Mouse (Mus musculus) C2C12 (cell line): ENCODE data around the gene Ticam1. TPM values are rescaled to one million over a fixed set of nuclear protein-coding genes. Genes with fewer than 3 reads are reported as not detected.

Source experiments
- H3K27me3 ChIP-seq: one replicate; pipeline ENCODE4 v1.6.1; 2011; ENCODE audit not compliant: control insufficient read depth, insufficient read depth, insufficient read length
- H3K36me3 ChIP-seq: one replicate; pipeline ENCODE4 v1.6.1; 2011; ENCODE audit not compliant: control insufficient read depth, insufficient read depth
- H3K4me3 ChIP-seq: one replicate; pipeline ENCODE4 v1.5.1; 2011; ENCODE audit warnings: mild to moderate bottlenecking, control low read depth; ENCODE audit not compliant: poor library complexity, insufficient read depth, severe bottlenecking
- H3K79me2 ChIP-seq: one replicate; pipeline ENCODE4 v1.6.1; 2011; ENCODE audit not compliant: control insufficient read depth, insufficient read depth
- H3K79me3 ChIP-seq: one replicate; pipeline ENCODE4 v1.6.1; 2011; ENCODE audit warnings: low read depth, control low read depth
- H3ac ChIP-seq: one replicate; pipeline ENCODE3; 2011; ENCODE audit warnings: low read depth; ENCODE audit not compliant: control insufficient read depth, insufficient read length
- CEBPB ChIP-seq: IDR thresholded peaks from one replicate; pipeline ENCODE4 v1.6.1; 2011; ENCODE audit warnings: low read depth, mild to moderate bottlenecking, control low read depth, moderate library complexity
- CTCF ChIP-seq: IDR thresholded peaks from one replicate; pipeline ENCODE4 v1.5.1; 2011; ENCODE audit not compliant: control insufficient read depth, insufficient read depth, insufficient read length
- FOSL1 ChIP-seq: IDR thresholded peaks from one replicate; pipeline ENCODE4 v1.8.0; 2011; ENCODE audit warnings: mild to moderate bottlenecking, low read length; ENCODE audit not compliant: poor library complexity, insufficient read depth, severe bottlenecking
- MAX ChIP-seq: IDR thresholded peaks from one replicate; pipeline ENCODE4 v1.6.1; 2011; ENCODE audit warnings: mild to moderate bottlenecking, control low read depth
- MYOD1 ChIP-seq: IDR thresholded peaks from one replicate; pipeline ENCODE4 v1.6.1; 2011; ENCODE audit warnings: low read depth; ENCODE audit not compliant: control insufficient read depth, insufficient read length
- MYOG ChIP-seq: IDR thresholded peaks from one replicate; pipeline ENCODE4 v1.6.1; 2011; ENCODE audit not compliant: control insufficient read depth, insufficient read length; ENCODE audit errors: extremely low read depth
- USF1 ChIP-seq: IDR thresholded peaks from one replicate; pipeline ENCODE4 v1.6.1; 2011; ENCODE audit warnings: low read depth, mild to moderate bottlenecking, control low read depth, moderate library complexity
- polyA plus RNA-seq: library from polyadenylated mRNA; unstranded; fragments of >200 nt; fragmentation: generic; extraction: Trizol; gene quantifications from one replicate; pipeline ENCODE4 v1.2.1, GENCODE M21; 2012; ENCODE audit warnings: missing spikeins

Ticam1 gene
- polyA plus RNA-seq, 1 experiment = 5.8 TPM

DNA sequence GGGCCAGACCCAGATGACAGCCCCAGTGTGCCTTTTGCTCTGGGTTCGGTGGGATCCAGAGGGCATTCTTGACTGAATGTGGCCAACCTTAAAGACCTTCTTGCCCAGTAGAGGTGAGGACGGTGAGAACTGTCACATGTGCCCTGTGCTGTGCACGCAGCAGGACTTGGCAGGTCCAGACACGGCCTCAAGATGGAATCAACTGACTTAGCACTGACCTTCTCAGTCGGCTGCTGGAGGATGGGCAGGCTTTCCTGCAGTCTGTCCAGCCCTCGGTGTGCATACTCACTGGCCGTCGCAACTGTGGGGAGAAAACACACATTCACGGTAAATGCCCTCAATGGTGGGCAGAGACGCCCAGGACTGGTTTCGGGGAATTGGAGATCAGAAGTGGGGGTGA, 9.4 kb upstream of the Ticam1 start:
- Histone ChIP-seq H3K79me2 (peaks cover 16% of the 10 kb centered on the region), H3K4me3 (no peak overlapping the region), H3K79me3 (no peaks in the 10 kb centered on the region), H3ac (no peak overlapping the region), H3K27me3 (no peaks in the 10 kb centered on the region), H3K36me3 (peaks cover 9% of the 10 kb centered on the region)
- TF ChIP-seq MYOG (no peak), USF1 (no peak), FOSL1 (no peak), MAX (no peak), MYOD1 (no peak), CTCF (no peak), CEBPB (no peak)

DNA sequence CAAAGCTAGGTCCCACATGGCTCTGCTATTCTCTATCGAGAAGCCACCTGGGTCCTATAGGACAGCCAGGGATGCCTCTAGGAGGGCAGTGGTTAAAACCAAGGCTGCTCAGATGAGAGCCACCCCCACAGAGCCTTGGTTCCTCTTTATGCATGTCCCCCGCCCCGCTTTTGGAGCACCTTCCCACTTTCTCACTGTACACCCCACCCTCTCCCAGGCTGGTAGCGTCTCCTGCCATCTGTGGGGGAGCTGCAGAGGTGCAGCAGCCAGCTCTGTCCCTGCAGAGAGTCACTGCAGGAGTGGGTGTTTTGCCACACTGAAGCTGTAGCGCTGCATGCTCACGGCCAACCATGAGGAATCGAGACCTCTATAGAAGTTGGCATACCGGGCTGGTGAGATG, 6.7 kb upstream of the Ticam1 start:
- Histone ChIP-seq H3K79me2 (peaks cover 8% of the 10 kb centered on the region), H3K79me3 (no peaks in the 10 kb centered on the region), H3K4me3 (no peak overlapping the region), H3K27me3 (no peaks in the 10 kb centered on the region), H3ac (no peak overlapping the region), H3K36me3 (peaks cover 15% of the 10 kb centered on the region)
- TF ChIP-seq MAX = no peak
- TF ChIP-seq FOSL1 = no peak

DNA sequence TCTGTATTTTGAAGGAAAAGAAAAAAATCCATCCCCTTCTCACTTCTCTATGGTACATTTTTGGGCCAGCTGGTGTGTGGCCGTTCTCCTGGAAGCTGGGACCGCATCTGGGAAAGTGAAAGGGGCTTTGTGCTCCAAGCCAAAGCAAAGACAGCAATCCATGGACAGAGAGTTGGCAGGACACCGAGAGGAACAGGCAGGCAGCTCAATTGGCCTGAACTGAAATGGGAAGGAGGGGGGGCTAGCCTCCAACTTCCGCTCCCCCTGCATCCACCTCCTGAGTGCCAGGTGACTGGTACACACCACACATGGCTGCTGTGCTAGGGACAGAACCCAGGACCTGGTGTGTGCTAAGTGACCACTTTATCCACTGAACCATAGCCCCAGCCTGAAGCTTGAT, 6.2 kb upstream of the Ticam1 start:
- no peak for TF ChIP-seq MYOG
- TF ChIP-seq CEBPB = no peak
- no peak for TF ChIP-seq MAX
- no peak for TF ChIP-seq MYOD1
- TF ChIP-seq USF1 = no peak
- TF ChIP-seq FOSL1 = no peak
- TF ChIP-seq CTCF = no peak
- Histone ChIP-seq H3K79me2 (peaks cover 3% of the 10 kb centered on the region), H3K4me3 (no peak overlapping the region), H3K79me3 (no peaks in the 10 kb centered on the region), H3ac (no peak overlapping the region), H3K27me3 (no peaks in the 10 kb centered on the region), H3K36me3 (peaks cover 15% of the 10 kb centered on the region)

DNA sequence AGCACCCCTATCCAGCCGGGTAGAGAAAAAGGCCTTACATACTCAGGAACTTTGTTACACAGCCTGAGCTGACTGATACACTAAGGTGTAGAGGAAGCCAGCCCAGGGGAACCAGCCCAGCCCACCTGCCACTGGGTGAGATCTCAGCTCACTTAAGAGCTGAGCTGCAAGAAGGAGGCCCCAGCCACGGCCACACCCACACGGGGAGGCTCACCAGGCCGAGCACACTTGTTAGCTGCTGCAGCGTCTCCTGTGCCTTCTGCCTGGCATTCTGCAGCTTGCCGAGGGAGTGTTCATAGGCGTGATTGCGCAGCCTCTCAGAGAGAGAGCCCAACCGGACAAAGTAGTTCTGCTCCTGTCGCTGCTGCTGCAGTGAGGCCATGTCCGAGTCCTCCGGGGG, 4.6 kb upstream of the Ticam1 start:
- Histone ChIP-seq H3K79me2 (peaks cover 3% of the 10 kb centered on the region), H3ac (no peak overlapping the region), H3K79me3 (no peaks in the 10 kb centered on the region), H3K36me3 (peaks cover 15% of the 10 kb centered on the region), H3K27me3 (no peaks in the 10 kb centered on the region), H3K4me3 (no peak overlapping the region)
- no peak for TF ChIP-seq MAX
- TF ChIP-seq MYOG = no peak
- TF ChIP-seq FOSL1 = no peak
- no peak for TF ChIP-seq USF1
- no peak for TF ChIP-seq MYOD1
- no peak for TF ChIP-seq CTCF
- TF ChIP-seq CEBPB = no peak

DNA sequence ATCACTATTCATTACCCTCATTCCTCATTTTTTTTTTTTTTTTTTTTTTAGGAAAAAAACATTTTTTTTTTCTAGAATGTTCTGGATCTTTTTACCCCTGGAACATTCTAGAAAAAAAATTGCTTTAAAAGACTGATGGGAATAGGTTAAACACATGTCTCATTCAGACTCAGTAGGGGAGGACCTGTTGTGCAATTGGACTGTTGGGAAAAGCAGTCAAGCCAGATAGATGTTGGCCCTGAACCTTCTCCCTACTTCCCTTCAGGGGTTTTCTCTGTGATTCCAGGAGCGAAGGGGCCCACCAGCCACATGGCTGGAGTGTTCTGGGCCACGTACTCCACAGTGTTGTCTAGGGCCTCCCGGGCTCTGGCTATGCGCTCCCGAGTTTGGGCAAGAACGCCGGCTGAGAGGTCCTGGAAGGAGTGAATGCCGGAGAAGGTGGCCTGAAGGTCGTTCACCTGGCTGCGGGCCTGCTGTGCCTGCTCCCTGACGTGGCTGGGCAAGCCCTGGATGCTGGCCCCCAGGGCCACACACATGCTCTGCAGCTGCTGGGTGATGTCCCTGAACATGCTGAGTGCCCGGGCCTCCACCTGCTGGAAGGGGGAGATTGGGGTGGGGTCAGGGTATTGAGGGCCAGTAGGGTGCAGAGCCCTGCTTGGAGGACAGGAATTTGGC, 3.0 kb upstream of the Ticam1 start:
- Histone ChIP-seq H3K36me3 (peaks cover 8% of the 10 kb centered on the region), H3K27me3 (no peaks in the 10 kb centered on the region), H3K79me3 (peaks cover 5% of the 10 kb centered on the region), H3ac (no peak overlapping the region), H3K4me3 (no peak overlapping the region), H3K79me2 (peaks cover 15% of the 10 kb centered on the region)
- TF ChIP-seq FOSL1 (no peak), MAX (no peak), CEBPB (no peak), USF1 (no peak), MYOG (no peak), CTCF (no peak), MYOD1 (no peak)

DNA sequence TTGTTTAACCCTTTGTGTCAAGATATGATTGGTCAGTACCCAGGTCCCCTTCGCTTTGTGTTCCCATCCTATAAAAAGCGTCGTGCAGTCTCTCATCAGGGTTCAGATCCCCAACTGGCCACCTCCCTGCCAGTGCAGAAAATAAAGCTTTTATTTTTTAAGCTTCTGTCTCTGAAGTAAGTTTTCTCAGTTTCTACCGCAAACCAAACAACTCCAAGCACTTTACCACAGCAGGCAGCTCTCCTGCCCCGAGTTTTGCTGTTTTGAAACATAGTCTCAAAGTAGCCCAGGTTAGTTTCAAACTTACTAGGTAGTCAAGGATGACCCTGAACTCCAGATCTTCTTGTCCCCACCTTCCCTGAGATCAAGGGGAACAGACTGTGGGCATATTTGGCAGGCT, 1.8 kb upstream of the Ticam1 start:
- peaks cover 5% of the 10 kb centered on the region for H3K79me3 ChIP-seq
- no peak overlapping the region for H3K4me3 ChIP-seq
- peaks cover 8% of the 10 kb centered on the region for H3K36me3 ChIP-seq
- H3K27me3 ChIP-seq = no peaks in the 10 kb centered on the region
- H3K79me2 ChIP-seq = peaks cover 15% of the 10 kb centered on the region
- no peak overlapping the region for H3ac ChIP-seq
- TF ChIP-seq USF1 (no peak), MAX (no peak), MYOD1 (no peak), MYOG (no peak), CTCF (no peak), FOSL1 (no peak), CEBPB (no peak)
